Mouse (Mus musculus) neural tube, postnatal 0 days (tissue): ENCODE measurements around the gene Rhox3a2. TPM values are rescaled to one million over a fixed set of nuclear protein-coding genes. Genes with fewer than 3 reads are reported as not detected.

ENCODE experiments used
- polyA plus RNA-seq: library from polyadenylated mRNA; unstranded; fragments of >200 nt; fragmentation: Nextera tagmentation; extraction: Ambion mirVana; gene quantifications from 2 replicates; pipeline ENCODE4 v1.2.1, GENCODE M21; 2015

The Rhox3a2 gene
- polyA plus RNA-seq = not detected in 2 replicates

DNA sequence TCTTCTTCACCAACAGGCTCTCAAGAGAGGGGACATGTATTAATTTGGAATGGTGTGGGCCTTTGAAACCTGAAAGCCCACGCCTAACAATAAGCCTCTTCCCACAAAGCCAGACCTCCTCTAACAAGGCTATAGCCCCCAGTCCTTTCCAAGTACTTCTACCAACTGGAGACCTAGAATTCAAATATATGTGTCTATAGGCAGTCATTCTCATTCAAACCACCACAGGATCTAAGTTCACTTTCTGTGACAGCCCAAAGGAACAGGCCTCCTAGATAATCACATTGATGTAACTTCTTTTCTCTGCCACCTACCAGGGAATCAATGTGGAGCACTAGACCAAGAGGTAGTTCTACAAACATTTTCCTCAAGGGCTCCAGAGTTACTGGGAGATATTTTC lies at the start of gene Rhox3a2:
Gene Rhox3a2, plus strand, starts transcription at position 301 of the 400 bp plus-strand sequence.

DNA sequence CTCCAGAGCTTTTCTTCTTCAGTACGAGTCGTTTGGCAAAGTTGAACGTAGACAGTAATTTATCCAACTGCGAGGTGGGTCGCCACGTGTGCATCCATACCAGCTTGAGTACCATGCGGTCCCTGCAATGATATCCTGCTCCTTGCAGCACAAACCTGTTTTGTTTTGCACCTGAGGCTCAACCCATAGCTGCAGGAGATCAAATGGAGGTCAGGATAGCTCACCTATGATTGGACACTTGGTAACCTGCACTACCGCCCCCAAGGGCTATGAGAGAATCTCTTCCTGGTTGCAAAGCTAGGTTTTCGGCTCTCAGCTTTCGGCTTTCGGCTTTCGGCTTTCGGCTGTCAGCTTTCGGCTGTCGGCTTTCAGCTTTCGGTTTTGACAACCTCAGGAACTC lies 10.7 kb downstream of the Rhox3a2 start, which contains the start of gene Rhox4a2:
Gene Rhox4a2, plus strand, starts transcription at position 301 of the 400 bp plus-strand sequence.

DNA sequence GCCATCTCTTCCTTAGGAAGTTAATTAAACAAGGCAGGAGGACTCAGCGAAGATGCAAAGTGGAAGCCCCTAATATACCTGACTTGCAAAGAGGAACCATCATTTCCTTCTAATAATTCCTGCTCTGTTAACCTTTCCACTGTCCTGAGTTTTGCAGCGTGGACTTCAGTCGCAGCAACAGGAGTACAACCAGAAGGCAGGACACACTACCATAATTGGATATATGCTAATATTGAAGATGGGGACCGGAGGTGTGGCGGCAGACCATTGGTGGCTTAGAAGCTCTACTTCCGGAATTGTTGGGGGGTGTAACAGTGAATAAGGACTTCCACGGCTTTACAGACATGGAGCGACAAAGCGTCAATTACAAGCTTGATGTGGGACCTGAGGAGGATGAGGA lies 31.9 kb downstream of the Rhox3a2 start, which contains the start of gene Rhox2b:
Gene Rhox2b, plus strand, starts transcription at position 301 of the 400 bp plus-strand sequence.

DNA sequence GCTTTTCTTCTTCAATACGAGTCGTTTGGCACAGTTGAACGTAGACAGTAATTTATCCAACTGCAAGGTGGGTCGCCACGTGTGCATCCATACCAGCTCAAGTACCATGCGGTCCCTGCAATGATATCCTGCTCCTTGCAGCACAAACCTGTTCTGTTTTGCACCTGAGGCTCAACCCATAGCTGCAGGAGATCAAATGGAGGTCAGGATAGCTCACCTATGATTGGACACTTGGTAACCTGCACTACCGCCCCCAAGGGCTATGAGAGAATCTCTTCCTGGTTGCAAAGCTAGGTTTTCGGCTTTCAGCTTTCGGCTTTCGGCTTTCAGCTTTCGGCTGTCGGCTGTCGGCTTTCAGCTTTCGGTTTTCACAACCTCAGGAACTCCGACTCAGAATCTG lies 52.4 kb downstream of the Rhox3a2 start, which contains the start of gene Rhox4b:
Gene Rhox4b, plus strand, starts transcription at position 301 of the 400 bp plus-strand sequence.

Other genes with a start within 250 kb of the Rhox3a2 start
- 0.49 and 0.53 TPM in 2 replicates for gene Akap14, start 211.2 kb upstream of the Rhox3a2 start, polyA plus RNA-seq
- 1,019 and 1,020 TPM in 2 replicates for gene Ndufa1, start 188.9 kb upstream of the Rhox3a2 start, polyA plus RNA-seq
- gene Rnf113a1, start 188.8 kb upstream of the Rhox3a2 start, polyA plus RNA-seq = 29.6 and 30.3 TPM in 2 replicates
- not detected in 2 replicates for gene Gm9, start 169.0 kb upstream of the Rhox3a2 start, polyA plus RNA-seq
- gene Rhox1, start 157.8 kb upstream of the Rhox3a2 start, polyA plus RNA-seq = not detected in 2 replicates
- not detected in 2 replicates for gene Rhox2a, start 135.1 kb upstream of the Rhox3a2 start, polyA plus RNA-seq
- not detected in 2 replicates for gene Rhox3a, start 130.1 kb upstream of the Rhox3a2 start, polyA plus RNA-seq
- gene Rhox4a, start 114.7 kb upstream of the Rhox3a2 start, polyA plus RNA-seq = not detected in 2 replicates
- gene Rhox4a2, start 10.8 kb downstream of the Rhox3a2 start, polyA plus RNA-seq = not detected in 2 replicates
- not detected in 2 replicates for gene Rhox2b, start 32.0 kb downstream of the Rhox3a2 start, polyA plus RNA-seq
- not detected in 2 replicates for gene Rhox4b, start 52.5 kb downstream of the Rhox3a2 start, polyA plus RNA-seq
- not detected in 2 replicates for gene Rhox2c, start 73.7 kb downstream of the Rhox3a2 start, polyA plus RNA-seq
- gene Rhox3c, start 78.6 kb downstream of the Rhox3a2 start, polyA plus RNA-seq = not detected in 2 replicates
- not detected in 2 replicates for gene Rhox4c, start 100.3 kb downstream of the Rhox3a2 start, polyA plus RNA-seq
- not detected in 2 replicates for gene Rhox2d, start 113.4 kb downstream of the Rhox3a2 start, polyA plus RNA-seq
- gene Rhox4d, start 134.3 kb downstream of the Rhox3a2 start, polyA plus RNA-seq = not detected in 2 replicates
- not detected in 2 replicates for gene Rhox2e, start 150.4 kb downstream of the Rhox3a2 start, polyA plus RNA-seq
- gene Rhox3e, start 162.0 kb downstream of the Rhox3a2 start, polyA plus RNA-seq = not detected in 2 replicates
- gene Rhox4e, start 177.4 kb downstream of the Rhox3a2 start, polyA plus RNA-seq = not detected in 2 replicates
- gene Rhox2f, start 191.4 kb downstream of the Rhox3a2 start, polyA plus RNA-seq = not detected in 2 replicates
- not detected in 2 replicates for gene Rhox3f, start 201.0 kb downstream of the Rhox3a2 start, polyA plus RNA-seq
- not detected in 2 replicates for gene Rhox4f, start 227.7 kb downstream of the Rhox3a2 start, polyA plus RNA-seq
- gene Rhox3g, start 248.6 kb downstream of the Rhox3a2 start, polyA plus RNA-seq = not detected in 2 replicates